Mouse (Mus musculus) myocyte (in vitro differentiated cells): Measurements from ENCODE around the gene Cd101.

Source experiments
- CEBPB ChIP-seq: IDR thresholded peaks from 2 replicates; pipeline ENCODE4 v1.6.1; 2011; ENCODE audit warnings: mild to moderate bottlenecking, moderate library complexity; ENCODE audit not compliant: poor library complexity, insufficient read depth, severe bottlenecking
- E2F4 ChIP-seq: IDR thresholded peaks from one replicate; pipeline ENCODE4 v1.6.1; 2011; ENCODE audit warnings: mild to moderate bottlenecking, control low read depth, moderate library complexity; ENCODE audit not compliant: insufficient read depth
- MAX ChIP-seq: IDR thresholded peaks from one replicate; pipeline ENCODE4 v1.6.1; 2011; ENCODE audit warnings: low read depth, mild to moderate bottlenecking, control low read depth
- MYOD1 ChIP-seq, 3 experiments: IDR thresholded peaks; one replicate each; pipeline ENCODE4 v1.6.1; 2011; ENCODE audit warnings: control low read depth in 2 of 3, low read depth in 2 of 3, mild to moderate bottlenecking in 2 of 3, moderate library complexity in 1 of 3; ENCODE audit not compliant: insufficient read length in 2 of 3, control insufficient read depth in 1 of 3
- POLR2A ChIP-seq: IDR thresholded peaks from one replicate; pipeline ENCODE4 v1.6.1; 2011; ENCODE audit warnings: low read depth, mild to moderate bottlenecking, control low read depth, moderate library complexity; ENCODE audit not compliant: insufficient read length
- TCF12 ChIP-seq: IDR thresholded peaks from one replicate; pipeline ENCODE4 v1.6.1; 2011; ENCODE audit warnings: mild to moderate bottlenecking, control low read depth; ENCODE audit not compliant: poor library complexity, insufficient read depth, severe bottlenecking
- TCF3 ChIP-seq: IDR thresholded peaks from one replicate; pipeline ENCODE4 v1.6.1; 2011; ENCODE audit warnings: low read depth, control low read depth; ENCODE audit not compliant: insufficient read length
- USF1 ChIP-seq: IDR thresholded peaks from one replicate; pipeline ENCODE4 v1.6.1; 2011; ENCODE audit warnings: low read depth, mild to moderate bottlenecking, control low read depth, moderate library complexity

DNA sequence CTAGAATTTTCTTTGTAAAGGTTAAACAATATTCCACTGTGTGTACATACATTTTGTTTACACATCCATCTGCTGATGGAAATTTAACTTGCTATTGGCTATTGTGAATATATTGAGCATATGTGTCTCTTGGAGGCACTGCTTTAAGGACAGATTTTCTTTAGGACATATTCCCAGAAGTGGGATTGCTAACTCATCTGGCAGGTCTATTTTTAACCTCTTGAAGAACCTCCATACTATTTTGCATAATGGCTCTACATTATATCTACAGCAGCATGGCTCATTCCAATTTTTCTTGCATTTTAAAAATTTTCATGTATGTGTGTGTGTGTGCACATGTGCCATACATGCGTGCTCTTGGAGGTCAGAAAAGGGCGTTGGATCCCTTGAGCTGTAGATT, 6.6 kb upstream of the Cd101 start:
- TF ChIP-seq TCF3 (no peak), POLR2A (no peak), MAX (no peak), CEBPB (no peak), TCF12 (no peak), USF1 (no peak), E2F4 (no peak), MYOD1 (IDR thresholded peaks at IDR 0.05; ENCODE audit: control insufficient read depth in 1 of 3, insufficient read length in 2 of 3, low read depth in 2 of 3) (no peak)
